Mouse (Mus musculus) neutrophil, adult 59 days (primary cell): ENCODE data around the gene Olfr467. TPM values are rescaled to one million over a fixed set of nuclear protein-coding genes. Genes with fewer than 3 reads are reported as not detected.

Source experiments
- total RNA-seq, 2 experiments: library from RNA; stranded (reverse); gene quantifications; 1 replicate in 1 of 2; 2 replicates in 1 of 2; pipeline ENCODE4 v1.2.4; 2023

Gene Olfr467
- total RNA-seq = not detected

GRCm38 (mm10) chr7:107811963-107812362 is at the start of gene Olfr467:
Gene Olfr467 (plus strand): TSS chr7:107812263.

GRCm38 (mm10) chr7:107801108-107801507 is 11.0 kb upstream of the Olfr467 start, which contains the start of gene Ovch2:
Gene Ovch2 (minus strand): TSS chr7:107801208.

GRCm38 (mm10) chr7:107825441-107825840 is 13.4 kb downstream of the Olfr467 start, which contains the start of gene Olfr469:
Gene Olfr469 (minus strand): TSS chr7:107825541.

GRCm38 (mm10) chr7:107847390-107847789 is 35.3 kb downstream of the Olfr467 start, which contains the start of gene Olfr470:
Gene Olfr470 (minus strand): TSS chr7:107847490.

Other genes starting within 250 kb of the Olfr467 start
- gene Olfml1, start 244.8 kb upstream of the Olfr467 start, total RNA-seq = not detected
- gene Ppfibp2, start 217.1 kb upstream of the Olfr467 start, total RNA-seq = 10 to 100 TPM; 12.7 to 13.7 TPM
- gene 5330417H12Rik, start 187.1 kb upstream of the Olfr467 start, total RNA-seq = not detected
- not detected for gene Cyb5r2, start 54.2 kb upstream of the Olfr467 start, total RNA-seq
- gene Ovch2, start 11.1 kb upstream of the Olfr467 start, total RNA-seq = not detected
- not detected for gene Olfr469, start 13.3 kb downstream of the Olfr467 start, total RNA-seq
- not detected for gene Olfr470, start 35.2 kb downstream of the Olfr467 start, total RNA-seq
- gene Olfr472, start 85.6 kb downstream of the Olfr467 start, total RNA-seq = not detected
- gene Olfr473, start 118.2 kb downstream of the Olfr467 start, total RNA-seq = not detected
- gene Olfr474, start 142.4 kb downstream of the Olfr467 start, total RNA-seq = not detected
- not detected for gene Olfr476, start 152.5 kb downstream of the Olfr467 start, total RNA-seq
- not detected for gene Olfr477, start 174.4 kb downstream of the Olfr467 start, total RNA-seq
- not detected for gene Olfr478, start 221.7 kb downstream of the Olfr467 start, total RNA-seq
- not detected for gene Olfr479, start 238.4 kb downstream of the Olfr467 start, total RNA-seq